21 mouse cellular contexts compared by ENCODE assay signal in the genomic region with DNA sequence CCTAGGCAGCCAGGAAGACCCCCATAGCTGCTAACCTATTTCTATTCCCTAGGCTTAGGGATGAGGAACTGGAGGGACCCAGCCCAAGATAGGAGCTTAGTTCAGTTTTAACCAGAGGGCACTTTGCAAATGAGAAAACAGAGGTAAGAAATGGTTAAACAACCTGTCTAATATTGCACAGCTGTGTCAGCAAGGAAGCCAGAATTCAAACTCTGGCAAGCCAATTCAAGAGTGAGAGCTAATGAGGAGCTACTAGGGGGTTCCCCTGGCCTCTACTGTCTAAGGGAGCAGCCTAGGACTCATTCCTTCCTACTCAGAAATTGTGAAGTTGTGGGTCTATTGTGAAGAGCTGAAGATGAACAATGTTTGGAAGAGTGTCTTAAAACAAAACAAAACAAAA.
"Had no signal": no experiment of that assay in that cellular context is flagged by ENCODE, and none has a peak within 500 bp of the region (broad histone marks: within the 10 kb centered on the region; RNA-seq: fewer than 3 reads in every experiment).

No protein-coding gene starts in this region.

- H3K9ac ChIP-seq: limb, embryonic 13.5 days; liver, embryonic 14.5 days; midbrain, embryonic 13.5 days; neural tube, embryonic 13.5 days; stomach, embryonic 15.5 days had no signal

- ATAC-seq: inflammation-experienced regulatory T-cells, adult 6 months; intestine, embryonic 16.5 days; midbrain, embryonic 13.5 days; midbrain, embryonic 16.5 days had no signal

- H3K4me2 ChIP-seq: limb, embryonic 13.5 days; liver, embryonic 11.5 days; midbrain, embryonic 13.5 days; neural tube, embryonic 13.5 days; stomach, embryonic 15.5 days had no signal

- H3K27ac ChIP-seq: liver, embryonic 14.5 days; midbrain, embryonic 13.5 days; neural tube, embryonic 13.5 days had no signal

- DNase-seq: kidney, adult 18-20 months; kidney, postnatal 4 days; left cerebral cortex, postnatal 4 days; lung, adult 18-20 months; lung, postnatal 14 days; retina, postnatal 1 day; right cerebral cortex, postnatal 25 days; spleen, adult 18-20 months; thymus, postnatal 25 days had no signal

- H3K27me3 ChIP-seq: limb, embryonic 13.5 days; megakaryocyte, embryonic 14.5 days; midbrain, embryonic 13.5 days; neural tube, embryonic 13.5 days; stomach, embryonic 15.5 days had no signal

- H3K4me3 ChIP-seq: limb, embryonic 13.5 days; megakaryocyte, embryonic 14.5 days; midbrain, embryonic 10.5 days; midbrain, embryonic 13.5 days; myocyte; neural tube, embryonic 13.5 days; stomach, embryonic 15.5 days had no signal

- H3K9me3 ChIP-seq: limb, embryonic 13.5 days; megakaryocyte, embryonic 14.5 days; midbrain, embryonic 10.5 days; midbrain, embryonic 13.5 days; neural tube, embryonic 13.5 days; stomach, embryonic 15.5 days had no signal

- H3K36me3 ChIP-seq: limb, embryonic 13.5 days; midbrain, embryonic 10.5 days; midbrain, embryonic 13.5 days; neural tube, embryonic 13.5 days; stomach, embryonic 15.5 days had no signal
